Mouse (Mus musculus): ENCODE results near the gene Grid1.

Grid1 gene

DNA sequence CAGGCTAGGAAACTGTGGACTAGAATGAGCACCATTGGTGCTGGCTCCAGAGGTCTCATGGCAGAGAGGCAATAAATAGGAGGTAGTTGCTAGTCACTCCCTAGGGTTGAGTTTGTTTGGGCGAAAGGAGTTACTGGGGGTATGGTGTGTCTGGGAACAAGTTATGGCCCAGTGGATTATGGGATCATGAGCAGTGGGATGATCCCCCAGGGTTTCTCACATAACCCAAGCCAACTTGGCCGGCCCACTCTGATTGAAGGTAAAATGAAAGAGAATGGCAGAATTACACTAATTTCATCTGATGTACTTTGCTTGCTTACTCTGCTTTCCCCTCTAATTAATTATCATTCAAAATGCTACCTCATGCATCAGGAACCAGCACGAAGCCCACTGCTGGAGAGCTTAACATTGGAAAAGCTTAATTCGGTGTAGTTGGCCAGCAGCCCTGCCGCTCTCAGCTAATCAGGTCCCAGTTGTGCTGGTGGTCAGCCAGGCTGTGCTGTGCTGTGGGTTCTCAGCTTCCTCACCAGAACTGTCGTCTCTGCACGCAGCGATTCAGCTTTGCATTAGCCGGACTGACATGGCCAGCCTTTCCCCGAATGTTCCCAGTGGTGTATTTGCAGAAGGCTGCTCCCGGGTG, 207.7 kb downstream of the Grid1 start:
- DNase-seq, result no peak

DNA sequence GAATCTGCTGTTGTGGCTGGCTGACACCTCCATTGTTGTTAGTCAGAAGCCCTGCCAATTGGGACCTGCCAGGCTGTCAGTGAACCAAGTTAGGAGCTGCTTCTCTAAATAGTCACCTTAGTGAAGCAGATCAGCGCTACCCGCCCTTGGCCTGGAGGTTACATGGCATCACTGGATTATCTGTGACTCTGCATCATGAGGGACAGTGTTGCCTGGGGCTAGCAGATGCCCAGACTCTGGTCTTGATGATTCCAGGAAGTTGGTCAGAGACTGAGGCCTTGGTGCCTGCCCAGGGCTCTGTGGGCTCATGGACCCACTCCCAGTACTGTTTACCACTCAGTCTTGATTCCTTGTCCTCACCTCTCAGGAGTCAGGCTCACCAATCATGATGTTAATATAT, 209.7 kb downstream of the Grid1 start:
- no peak for DNase-seq

DNA sequence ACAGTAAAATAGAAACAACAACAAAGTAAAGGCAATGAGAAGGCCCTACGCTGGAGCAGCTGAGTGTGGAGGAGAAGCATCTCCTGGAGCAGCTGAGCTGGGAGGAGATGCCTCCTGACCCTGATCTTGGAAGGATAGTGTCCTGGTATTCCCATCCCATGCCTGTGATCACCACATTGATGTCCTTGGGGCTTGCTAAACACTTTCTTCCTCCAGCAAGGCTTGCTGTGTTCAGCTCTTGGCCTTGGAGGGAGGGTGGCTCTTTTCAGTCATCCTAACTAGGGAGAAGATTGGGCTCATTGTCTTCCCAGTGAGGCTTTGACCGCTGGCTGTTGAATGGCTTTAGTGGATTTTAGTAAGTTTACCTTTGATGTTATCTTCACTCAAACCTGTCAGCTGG, 210.4 kb downstream of the Grid1 start:
- no peak for DNase-seq

- DNase-seq, result no peak
Observed at GRCm38 (mm10) chr14:35032283-35032682, 212.4 kb downstream of the Grid1 start.

DNA sequence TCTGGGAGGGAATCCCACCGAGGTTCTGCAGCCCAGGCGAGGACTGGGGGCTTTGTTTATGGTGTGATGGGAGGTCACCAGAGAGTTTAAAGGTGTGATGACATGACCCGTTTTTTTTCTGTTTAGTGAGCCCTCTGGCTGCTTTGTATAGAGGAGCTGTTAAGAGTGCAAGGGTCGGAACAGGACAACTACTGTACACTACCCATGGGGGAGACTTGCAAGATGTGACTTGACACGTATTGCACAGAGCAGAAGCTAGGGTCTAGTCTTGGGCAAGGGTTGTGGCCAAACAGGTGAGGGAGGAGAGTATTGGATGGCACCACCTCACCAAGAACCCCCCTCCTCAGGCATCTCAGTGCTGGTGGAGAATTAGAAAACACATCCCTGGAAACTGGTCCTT, 224.4 kb downstream of the Grid1 start:
- no peak for DNase-seq

GRCm38 (mm10) chr14:35044918-35045698, 225.2 kb downstream of the Grid1 start:
- DNase-seq, result no peak

DNA sequence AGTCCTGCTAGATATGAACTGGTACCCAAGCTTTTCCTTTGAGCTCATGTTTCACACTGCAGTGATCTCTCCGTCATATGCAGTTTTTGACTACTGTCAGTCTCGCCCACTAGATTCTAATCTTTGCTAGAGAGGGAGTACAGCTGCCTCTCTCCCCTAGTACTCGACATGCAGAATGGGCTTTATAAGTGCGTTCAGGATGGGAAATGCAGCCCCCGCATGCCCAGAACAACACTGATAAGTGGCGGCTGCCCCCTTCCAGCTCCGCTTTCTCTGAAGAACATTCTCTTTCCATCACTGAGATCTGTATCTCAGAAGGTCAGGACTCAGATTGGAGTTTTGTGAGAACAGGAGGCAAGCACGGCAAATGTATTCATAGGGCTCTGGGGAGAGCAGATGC, 229.3 kb downstream of the Grid1 start:
- no peak for DNase-seq

GRCm38 (mm10) chr14:35054139-35054538, 234.2 kb downstream of the Grid1 start:
- no peak for DNase-seq

GRCm38 (mm10) chr14:35074636-35075035, 254.7 kb downstream of the Grid1 start:
- DNase-seq, result no peak

DNA sequence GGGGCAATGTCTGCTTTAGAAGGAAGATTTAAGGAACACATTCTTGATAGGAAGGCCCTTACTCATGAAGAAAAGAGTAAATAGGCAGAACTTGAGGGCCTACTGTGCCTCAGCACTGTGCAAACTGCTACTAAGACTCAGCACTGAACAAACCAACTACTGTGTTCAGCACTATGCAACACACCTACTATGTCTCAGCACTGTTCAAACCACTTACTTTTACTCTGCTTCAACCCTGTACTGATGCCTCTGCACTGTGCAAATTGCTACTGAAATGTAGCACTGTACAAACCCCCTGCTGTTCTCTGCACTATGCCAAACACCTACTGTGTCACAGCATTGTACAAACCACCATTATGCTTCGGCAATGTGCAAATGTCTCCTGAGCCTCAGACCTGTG, 260.0 kb downstream of the Grid1 start:
- DNase-seq, result no peak

GRCm38 (mm10) chr14:35092646-35093045, 272.7 kb downstream of the Grid1 start:
- no peak for DNase-seq

DNA sequence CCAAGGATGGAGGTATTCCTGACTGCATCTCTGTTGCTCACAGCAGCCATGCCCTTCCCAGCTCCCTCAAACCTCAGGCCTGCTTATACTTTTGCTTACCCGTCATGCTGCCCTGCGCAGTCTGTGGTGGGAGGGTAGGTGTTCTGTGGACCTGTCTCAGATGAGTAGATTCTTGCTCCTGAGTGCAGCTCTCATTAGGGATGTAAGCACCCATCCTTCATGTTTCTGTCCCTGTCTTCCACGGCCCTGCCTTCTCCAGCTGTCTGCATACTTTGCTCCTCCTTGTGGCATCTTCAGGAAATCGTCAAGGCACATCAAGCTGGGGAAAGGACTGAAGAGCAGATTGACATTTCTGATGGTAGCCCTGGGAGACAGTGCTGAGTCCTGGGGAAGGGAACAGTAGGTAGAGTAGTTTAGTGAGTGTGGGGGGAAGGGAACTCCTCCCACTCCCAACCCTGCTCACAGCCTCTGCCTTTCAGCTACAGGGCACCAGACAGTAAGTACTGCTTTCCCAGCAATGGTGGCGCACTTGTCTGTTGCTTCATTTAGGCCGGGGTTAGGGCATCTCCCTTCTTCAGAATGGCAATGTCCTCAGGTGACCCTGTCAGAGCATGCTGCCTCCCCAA, 273.8 kb downstream of the Grid1 start:
- DNase-seq, result no peak

DNA sequence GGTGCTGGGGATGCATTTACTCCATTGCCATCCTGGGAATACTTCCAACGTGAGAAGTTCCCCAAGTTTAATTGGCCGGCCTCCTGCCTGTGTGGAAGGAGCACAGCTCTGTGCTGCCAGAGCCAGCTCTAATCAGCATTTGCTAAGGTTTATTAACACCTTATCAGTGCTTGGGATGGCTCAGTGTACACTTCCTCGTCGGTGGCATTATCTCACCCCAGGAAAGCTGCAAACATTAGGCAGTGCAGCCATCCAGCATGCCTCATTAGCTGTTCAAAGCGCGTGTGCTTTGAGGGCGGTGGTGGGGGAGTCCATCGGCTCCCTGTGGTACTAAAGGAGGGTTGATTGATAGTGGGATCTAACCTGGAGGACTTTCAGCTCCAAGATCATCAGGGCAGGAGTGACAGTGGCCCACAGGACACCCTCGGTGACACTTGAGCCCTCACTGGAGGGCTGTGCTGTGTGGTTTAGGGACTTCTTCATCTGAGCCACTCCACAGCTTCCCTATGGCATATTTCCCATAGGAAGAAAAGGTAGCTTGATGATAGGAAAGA, 275.7 kb downstream of the Grid1 start:
- no peak for DNase-seq

GRCm38 (mm10) chr14:35096085-35096484, 276.2 kb downstream of the Grid1 start:
- no peak for DNase-seq

- DNase-seq, result no peak
Observed at GRCm38 (mm10) chr14:35097166-35097565, 277.3 kb downstream of the Grid1 start.

GRCm38 (mm10) chr14:35103639-35104210, 283.8 kb downstream of the Grid1 start:
- DNase-seq, result no peak

- no peak for DNase-seq
Observed at GRCm38 (mm10) chr14:35107596-35107995, 287.7 kb downstream of the Grid1 start.

DNA sequence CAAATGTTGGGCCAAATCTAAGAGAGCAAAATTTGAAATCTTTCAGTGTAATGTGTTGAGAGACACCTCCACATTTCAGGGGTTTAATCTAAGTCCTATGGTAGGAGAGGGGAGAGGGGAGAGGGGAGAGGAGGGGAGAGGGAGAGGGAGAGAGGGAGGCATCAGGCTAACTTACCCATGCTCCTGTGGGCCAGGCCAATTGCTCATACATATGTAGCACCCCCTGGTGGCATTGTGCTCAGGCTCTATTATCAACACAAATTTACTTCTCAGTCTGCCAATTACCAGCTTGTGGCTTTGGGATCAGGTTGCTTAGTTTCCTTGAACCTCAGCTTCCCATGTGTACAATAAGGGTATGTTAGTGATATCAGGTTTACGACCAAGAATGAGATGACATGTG, 291.0 kb downstream of the Grid1 start:
- no peak for DNase-seq

GRCm38 (mm10) chr14:35112327-35113275, 292.7 kb downstream of the Grid1 start:
- no peak for DNase-seq

DNA sequence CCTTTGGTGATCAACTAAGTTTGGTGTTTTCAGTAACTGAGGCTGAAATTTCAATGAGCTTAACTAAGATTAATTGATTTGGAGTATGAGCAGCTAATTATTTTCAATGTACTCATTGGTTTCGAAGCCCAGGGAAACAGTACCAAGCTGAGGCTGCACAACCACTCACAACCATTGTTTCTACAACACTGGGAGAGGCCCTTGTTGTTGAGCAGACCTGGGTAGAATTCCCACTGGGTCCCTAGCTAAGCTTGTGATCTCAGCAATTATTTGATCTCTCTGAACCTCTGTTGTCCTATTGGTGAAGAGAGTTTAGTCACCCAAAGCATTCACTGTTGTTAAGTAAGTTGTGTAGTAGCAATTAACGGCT, 293.4 kb downstream of the Grid1 start:
- DNase-seq, result no peak

DNA sequence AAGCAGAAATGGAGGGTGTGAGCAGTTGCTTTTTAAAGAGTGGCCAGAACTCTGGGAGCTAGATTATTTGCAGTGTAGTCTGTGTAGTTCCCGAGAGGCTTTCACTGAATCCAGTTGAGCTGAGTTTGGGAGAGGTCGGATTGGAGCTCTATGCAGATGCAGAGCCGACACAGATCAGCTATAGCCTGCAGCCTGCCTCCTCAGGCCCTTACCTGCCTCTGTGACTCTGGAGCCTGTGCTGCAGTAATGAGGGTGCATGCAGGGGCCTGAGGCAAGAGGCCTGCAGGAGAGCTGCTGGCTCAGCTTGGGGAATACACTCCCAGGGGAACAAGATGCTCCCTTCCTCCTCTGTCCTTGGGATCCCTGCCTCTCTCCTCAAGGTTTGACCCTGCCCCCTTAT, 296.0 kb downstream of the Grid1 start:
- no peak for DNase-seq

DNA sequence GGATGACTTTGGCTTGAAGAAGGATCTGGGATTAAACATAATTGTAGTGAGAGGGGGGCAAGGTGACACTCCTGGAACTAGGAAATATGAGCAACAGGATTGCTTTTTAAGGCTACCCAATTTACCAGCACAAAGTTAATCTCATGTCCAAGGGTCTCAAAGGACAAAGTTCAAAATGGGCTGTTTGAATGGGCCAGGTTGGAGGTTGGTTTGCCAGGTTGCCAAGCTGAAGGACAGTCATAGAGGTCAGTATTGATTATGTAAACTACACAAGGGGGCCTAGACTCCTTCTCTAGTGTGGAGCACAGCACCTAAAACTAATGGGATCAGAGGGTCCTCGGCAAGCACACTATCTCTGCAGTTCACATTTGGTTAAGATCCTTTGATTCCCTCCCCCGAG, 300.2 kb downstream of the Grid1 start:
- no peak for DNase-seq

Measured in thymus, postnatal 14 days (tissue).